Mouse (Mus musculus) urinary bladder, adult 2 months (tissue): ENCODE measurements around the gene Ubash3b. TPM values are rescaled to one million over a fixed set of nuclear protein-coding genes. Genes with fewer than 3 reads are reported as not detected.

ENCODE experiments used
- DNase-seq: peaks from one replicate; pipeline ENCODE4 v3.0.0; 2022; ENCODE audit warnings: low spot score
- polyA plus RNA-seq: library from polyadenylated mRNA; depleted of rRNA; stranded (reverse); fragments of >200 nt; gene quantifications from 2 replicates; pipeline ENCODE4 v1.2.3, GENCODE M21; 2012

The Ubash3b gene
- polyA plus RNA-seq, 1 experiment: 4.6 TPM

DNA sequence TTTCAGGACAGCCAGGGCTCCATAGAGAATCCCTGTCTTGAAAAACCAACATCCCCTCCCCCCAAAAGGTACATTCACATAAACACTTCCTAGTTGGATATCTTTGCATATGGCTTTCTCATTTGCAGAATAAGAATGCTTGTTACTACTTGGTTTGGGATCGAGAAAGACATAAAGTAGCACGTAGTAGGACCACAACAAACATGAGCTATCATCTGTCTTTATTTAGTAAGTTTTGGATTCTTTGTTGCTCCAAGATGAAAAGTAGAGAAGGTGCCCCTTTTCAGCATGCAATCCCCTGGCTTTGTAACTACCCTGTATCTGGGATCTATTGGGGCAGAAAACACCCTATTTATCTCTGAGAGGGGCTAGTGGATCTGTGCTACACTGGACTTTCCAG lies 25.2 kb downstream of the Ubash3b start:
- DNase-seq: no peak

DNA sequence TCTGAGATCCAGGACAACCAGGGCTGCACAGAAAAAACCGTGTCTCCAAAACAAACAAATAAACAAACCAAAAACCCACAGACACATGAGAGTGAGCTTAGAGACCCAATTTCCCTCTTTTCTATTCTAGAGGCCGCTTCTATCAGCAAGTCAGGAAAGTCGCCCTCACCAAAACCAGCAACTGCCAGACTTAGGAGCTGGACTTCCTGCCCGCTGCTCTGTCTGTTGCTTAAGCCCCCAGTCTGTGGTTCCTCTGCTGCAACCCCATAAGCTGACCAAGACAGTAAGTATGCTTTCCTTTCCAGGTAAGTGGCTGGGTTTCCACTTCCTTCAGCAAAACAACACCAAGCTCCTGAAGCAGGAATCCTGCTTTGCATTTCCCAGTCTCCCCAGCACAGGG lies 26.6 kb downstream of the Ubash3b start:
- no peak for DNase-seq

DNA sequence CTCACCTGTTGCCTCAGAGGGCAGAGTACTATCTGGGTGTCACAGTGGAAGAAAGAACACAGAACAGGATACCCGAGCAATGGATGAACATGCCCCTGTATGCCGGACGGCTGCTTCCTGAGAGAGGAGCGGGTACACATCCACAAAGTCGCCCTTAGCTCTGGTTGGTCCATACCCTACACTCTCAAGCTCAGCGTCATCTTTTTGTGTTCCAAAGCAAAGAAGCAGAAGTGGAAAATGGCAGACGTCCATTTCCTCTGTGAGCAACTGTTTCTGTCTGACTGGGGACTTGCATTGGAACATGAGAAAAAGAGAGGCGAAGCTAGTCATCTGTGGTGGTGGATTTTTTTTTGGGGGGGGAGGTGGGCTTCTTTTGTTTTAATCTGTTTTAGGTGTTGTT lies 30.9 kb downstream of the Ubash3b start:
- no peak for DNase-seq

DNA sequence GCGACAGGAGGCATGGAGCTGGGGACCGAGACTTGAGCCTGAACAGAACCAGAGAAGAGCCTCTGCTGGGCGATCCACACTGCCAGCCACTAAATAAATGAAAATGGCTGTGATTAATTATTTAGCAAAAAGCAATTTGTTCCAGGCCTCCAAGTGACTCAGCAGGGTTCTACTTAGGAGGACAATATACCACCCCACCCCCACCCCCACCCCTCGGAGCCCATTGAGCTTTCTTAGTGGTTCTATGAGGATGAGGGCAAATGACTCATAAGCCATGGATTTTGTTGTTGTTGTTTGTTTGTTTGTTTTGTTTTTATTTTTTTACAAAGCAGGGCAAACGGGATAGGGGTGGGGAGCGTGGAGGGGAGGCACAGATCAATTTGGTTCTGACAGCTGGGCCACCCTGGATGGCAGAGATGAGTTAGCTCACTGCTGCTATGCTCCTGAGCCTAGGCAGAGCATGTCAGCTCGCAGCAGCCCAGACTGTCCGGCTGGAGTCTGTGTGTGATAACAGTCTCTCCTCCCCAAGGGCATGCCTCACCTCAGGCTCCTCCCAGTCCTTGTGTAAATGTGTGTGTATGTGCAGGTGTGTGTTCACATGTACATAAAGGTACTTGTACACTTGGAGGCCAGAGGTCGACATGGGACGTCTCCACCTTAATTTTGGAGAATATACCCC lies 31.6 kb downstream of the Ubash3b start:
- DNase-seq: no peak

DNA sequence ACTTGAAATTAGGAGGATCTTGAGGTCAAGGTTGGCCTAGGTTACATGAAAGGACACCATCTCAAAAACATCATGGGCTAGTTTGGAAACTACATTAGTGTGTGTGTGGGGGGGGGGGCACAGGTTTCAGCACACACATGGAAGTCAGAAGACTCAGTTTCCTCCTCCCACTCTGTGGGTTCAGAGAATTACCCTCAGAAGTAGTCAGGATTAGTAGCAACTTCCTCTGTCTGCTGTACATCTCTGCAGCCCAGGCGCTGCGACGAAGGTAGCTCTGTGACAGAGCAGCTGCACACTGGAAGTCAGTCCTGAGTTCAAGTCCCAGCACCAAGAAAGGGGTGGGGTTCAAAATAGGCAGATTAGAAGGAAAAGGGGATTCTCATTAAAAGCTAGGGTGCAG lies 32.2 kb downstream of the Ubash3b start:
- no peak for DNase-seq

DNA sequence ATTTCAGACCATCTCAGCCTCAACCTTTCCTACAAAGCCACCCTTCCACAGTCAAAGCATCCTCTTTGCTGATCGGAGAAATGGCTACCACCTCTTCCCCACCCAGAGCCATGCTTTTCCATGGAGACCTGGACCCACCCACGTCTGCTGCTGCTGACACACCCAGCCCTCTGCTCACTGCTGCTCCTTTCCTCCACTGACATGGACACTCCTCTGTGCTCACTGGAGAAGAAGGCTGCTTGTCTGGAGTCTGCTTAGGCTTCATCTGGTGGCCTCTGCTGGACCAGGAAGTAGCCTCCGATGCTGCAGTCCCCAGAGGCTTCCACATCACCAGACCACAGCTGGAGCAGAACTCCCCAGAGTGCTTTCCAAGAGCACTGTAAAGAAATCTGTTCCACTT lies 34.8 kb downstream of the Ubash3b start:
- DNase-seq: no peak

DNA sequence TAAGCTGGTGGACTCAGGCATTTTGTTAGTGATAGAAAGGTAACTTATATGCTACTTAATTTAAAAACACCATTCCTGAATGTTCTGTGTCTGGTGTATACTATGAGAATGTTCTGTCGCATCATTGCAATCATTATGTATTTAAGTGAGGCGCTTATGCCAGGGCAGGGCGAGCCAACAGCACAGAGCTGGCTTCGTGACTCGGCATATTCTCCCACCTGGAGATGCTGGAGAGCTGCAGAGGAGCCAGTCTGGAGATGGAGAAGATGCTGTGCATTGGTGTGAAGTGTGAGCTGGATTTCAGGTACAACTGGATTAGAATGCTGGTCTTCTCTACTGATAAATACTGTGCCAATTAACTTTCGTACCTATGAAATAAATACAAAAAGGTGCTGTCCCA lies 37.2 kb downstream of the Ubash3b start:
- DNase-seq: no peak

DNA sequence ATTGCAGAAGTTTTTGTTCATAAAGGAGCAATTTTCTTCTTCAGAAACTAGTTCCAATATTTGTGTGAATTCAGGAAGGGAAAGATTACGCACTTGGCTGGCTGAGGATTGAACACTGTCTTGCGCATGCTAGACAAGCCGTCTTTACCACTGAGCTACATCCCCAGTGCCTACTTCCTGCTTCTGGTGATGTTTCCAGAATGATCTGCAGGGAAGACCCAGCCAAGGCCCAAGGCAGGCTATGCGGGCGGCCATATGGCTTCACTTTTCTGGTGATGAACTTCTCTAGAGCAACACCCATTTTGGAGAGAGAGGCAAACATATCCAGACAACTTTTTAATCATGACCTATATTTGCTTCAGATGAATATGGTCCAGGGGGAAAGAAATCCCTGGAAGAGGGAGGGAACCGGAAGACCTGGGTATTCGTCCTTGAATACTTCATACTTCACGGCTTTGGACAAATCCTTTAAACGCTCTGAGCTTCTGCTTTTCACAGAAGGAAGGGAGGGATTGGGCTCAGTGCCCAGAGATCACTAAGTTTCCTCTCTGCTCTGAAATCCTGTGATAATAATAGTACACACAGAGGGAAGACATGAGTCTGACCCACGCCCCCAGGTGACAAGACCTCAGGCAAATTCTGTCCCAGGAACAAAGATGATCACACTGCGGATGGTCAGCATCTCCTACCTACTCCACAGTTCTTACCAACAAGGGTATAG lies 38.9 kb downstream of the Ubash3b start:
- DNase-seq: no peak

DNA sequence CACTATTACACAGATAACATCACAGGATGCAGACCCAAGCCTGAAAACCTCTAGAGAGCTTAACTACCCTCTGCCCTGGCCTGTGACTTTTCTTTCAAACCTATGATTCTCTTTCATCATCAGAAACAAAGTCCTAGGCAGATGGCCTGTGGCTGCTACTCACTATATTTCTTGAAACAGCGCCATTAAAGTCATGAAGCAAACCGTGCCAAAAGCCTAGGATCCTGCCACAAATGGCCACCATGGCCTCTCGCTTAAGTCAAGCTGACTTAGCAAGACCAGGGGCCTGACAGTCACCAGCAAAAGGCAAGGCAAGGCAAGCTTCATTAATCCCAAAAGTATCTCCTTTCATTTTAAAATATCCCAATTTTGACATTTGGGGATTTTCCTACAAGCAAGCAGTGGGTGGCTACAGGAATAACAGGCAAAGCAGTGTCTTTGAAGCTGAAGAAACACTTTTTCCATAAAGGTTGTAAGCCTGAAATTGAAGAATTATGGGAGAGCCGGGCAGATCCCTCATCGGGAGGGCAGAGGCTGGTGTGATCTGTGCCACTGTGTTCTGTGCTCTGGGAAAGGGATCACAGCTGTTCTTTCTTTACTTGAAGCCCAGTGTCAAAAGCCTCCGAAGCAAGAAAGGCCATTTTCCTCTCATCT lies 39.7 kb downstream of the Ubash3b start:
- no peak for DNase-seq

DNA sequence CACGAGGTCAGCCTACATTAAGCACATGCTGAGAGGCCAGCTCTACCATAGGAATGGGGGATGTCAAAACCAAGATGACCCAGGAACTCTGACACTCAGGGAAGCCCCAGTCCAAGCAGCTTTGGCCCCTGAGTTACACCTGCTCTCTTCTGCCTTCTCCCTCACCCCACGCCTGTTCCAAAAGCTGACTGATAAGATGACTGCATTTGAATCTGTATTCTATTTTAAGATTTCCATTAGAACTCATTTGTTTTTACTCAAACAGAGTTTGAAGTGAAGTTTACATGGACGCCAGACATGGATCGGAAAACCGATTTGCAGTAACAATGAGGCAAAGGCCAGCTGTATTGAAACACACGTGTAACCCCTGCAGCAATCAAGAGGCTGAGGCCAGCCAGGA lies 41.5 kb downstream of the Ubash3b start:
- DNase-seq: no peak

DNA sequence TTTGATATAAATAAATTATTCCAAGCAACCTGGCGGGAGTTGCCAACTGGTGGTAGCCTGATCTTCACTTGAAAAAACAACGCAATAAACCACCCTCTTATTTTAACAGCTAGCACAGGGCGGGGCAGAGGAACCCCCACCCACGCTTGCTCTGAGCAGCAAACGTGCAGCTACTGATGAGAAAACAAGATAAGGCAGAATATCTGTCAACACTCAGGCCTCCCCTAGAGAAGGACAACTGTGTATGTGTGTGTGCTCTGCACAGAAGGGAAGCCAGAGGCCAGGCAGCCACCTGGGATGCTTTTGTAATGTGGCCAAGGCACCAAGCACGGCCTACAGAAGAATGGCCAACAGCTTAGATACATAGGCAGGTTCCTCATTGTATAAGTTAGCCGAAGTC lies 43.4 kb downstream of the Ubash3b start:
- DNase-seq: no peak

DNA sequence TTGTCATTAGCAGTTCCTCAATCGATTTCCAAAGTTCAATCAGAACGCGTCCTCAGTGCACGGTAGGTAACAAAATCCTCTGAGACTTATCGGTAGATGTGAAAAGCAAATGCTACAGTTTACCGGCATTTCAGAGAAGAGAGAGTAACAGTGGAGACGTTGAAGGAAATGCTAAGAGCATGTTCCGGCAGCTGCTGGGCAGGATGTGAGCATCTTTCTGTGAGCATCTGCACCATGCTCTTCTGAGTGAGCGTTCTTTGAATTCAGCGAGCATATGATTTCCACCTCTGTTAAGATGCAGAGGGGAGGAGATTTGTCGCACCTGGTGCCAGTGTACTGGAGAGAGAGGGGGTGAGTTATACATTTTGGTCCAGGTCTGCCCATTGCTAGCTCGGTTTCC lies 45.4 kb downstream of the Ubash3b start:
- DNase-seq: no peak

DNA sequence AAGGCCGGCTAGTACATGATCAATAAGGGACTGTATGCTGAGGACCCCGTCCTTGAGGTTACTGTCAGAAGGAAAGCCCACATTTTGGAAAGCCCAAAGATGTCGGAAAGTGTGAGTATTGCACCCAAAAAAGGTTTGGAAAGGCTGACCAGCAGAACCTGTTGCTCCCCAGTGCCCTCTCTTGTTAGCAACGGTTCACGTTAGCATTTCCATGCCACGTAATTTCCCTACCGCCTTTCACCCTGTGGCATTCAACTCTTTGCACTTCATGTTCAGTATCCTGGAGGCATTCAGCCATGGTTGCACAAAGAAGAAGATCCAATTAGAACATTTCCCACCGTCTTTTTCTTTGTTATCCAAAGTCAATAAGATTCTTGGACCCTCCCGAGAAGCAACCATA lies 47.1 kb downstream of the Ubash3b start:
- no peak for DNase-seq

DNA sequence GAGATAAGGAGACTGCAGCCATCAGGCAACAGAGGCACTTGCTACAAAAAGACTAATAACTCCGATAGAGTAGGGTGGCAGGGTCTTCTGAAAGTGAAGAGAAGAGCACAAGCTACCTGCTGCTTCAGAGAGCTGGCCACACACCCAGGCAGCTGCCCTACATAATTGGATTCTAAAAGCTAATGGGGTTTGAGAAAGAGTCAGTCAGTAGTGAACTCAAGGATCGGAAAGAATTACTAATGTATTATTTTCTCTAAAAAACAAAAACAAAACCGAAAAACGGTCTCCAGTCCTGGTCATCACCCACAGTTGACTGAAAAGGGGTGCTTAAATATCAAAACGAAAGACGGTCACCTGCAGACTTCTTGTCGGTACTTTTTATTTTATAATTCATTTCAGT lies 51.7 kb downstream of the Ubash3b start:
- no peak for DNase-seq

DNA sequence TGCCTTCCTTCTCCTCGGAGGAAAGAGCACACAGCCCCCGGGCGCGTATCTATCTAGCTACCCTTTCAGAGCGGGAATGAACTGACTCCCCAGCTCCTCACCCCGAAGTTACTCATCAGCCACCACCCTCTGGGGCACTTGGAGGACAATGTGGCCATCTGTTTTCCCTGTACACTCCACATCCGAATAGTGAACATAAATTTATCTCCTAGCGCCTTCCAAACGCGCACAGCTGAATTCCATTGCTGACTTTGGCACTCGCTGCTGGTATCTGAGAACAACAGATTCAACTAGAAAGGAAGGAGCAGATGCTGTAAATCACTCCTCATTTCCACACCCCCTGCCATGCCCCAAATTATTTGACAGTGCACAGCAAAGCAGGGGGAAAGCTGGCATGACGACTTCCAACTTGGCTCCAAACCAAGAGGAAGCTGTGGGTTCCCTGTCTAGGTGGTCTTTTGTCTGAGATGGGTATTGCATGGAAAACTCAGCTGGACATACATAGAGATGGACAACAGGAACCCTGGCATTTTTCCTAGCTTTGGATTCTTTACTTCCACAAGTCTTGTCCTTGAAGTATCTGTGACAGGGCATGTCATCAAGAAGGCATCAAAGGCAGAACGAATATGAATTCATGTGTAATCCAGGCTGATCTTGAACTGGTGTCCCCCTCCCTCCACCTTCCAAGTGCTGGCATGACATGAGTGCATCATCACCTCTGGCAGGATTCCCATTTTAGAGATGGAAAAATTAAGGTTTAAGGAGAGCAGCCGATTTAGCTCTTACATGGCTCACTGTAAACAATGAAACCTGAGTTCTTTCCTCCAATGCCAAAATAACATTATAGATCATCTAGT lies 52.9 kb downstream of the Ubash3b start:
- no peak for DNase-seq

DNA sequence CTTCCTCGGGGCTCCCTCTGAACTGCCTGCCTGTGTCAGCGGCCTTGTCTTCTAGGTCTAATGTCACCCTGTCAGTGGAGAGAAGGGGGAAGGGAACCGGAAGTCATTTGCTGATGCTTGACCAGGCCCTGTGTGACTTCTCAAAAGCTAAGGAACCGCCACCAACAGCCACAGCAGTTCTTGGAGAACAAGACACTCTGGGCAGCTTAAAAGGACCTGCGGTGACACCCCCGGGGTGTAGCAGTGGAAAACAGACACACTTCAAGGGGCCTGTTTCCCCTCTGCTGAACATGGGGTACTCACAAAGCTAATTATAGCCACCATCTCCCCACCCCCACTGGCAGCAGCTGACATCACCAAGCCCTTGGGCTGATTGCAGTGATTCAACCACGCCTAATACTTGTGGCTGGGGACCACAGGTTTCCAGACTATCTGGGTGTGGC lies 56.3 kb downstream of the Ubash3b start:
- DNase-seq: no peak

DNA sequence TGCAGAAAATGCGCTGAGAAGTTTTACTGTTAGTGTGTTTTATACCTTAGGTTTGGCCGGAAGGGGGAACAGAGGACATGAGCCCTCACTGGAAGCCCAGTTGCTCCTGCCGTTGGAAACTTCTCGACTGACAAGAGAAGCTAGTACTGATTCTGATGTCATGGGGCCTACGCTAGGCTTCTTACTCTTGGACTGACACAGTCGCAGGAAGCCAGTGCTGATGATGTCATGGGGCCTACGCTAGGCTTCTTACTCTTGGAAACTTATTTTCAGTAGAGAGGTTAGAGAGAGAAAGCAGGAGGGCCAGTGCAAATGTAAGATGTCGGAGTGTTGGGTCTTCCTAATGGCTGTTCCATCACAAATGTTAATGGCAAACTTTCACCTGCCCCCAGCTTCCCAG lies 57.8 kb downstream of the Ubash3b start:
- DNase-seq: no peak

DNA sequence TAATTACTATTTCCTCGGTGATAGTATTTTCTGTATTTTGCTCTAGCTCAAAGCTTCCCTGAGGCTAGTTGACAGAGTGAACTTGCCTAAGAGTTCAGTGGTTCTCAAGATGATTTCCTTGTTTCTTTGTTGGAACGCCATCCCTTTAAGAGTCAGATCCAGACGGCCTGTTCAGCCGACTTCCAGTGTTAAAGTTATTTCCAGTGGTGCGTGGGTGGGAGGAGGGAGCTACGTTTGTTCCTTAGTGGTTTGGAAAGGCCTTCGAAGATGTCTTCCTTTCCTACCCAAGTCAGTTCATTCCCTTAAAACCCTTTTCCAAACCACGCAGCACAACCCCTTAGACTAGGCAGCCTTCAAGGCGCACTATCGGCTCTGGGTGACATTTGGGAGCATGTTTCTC lies 58.9 kb downstream of the Ubash3b start:
- no peak for DNase-seq

DNA sequence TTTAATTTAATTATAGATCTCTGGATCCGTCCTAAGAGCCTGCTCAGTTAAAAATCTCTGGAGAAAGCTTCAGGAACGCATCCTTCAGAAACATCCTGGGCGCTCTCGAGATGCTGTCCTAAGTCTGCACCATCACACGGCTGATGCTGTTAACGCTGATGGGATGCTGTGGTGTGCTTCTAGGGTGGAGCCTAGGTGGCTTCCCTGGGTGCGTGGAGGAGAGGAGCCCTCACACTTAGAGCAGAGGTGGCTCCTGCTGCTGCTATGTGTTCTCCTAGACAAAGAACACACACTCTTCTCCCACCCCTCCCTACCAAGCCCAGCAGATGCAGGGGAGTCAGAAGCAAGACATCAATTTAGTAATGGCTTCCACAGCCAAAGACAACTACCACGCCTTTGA lies 61.6 kb downstream of the Ubash3b start:
- DNase-seq: no peak

DNA sequence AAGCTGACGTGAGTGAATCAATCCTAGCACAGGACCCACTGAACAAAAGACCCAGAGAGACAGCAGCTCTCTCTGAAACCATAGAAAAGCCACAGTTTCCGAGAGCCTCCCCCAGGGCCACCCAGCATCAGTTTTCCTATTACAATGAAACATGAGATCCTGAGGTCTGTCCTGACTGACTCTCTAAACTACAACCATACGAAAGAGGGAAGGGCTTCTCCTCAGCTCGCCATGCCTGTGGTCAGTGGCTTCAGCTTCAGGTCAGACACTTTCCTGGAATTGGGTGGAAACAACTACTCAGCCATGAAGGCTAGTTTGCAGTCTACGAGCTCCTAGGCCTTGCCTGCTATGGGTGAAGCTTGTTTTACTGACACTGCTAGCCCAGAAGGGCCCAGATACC lies 62.4 kb downstream of the Ubash3b start:
- no peak for DNase-seq

DNA sequence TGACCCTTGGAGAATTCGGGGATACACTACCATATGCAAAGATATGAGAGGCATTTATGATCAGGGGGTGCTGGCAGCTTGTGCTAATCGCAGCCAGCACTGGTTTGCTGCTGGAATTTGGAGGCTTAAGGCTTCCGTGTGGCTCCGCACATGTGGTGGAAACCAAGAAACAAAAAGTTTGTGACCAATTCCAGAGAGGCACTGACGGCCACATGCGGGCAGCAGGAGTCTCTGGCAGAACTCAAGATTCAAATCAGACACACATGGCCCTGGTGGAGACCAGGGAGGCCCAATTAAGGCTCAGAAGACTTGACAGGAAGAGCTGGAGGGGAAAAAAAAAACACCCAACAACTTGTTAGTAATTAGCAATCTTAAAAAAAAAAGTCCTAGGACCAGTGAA lies 63.4 kb downstream of the Ubash3b start:
- no peak for DNase-seq

DNA sequence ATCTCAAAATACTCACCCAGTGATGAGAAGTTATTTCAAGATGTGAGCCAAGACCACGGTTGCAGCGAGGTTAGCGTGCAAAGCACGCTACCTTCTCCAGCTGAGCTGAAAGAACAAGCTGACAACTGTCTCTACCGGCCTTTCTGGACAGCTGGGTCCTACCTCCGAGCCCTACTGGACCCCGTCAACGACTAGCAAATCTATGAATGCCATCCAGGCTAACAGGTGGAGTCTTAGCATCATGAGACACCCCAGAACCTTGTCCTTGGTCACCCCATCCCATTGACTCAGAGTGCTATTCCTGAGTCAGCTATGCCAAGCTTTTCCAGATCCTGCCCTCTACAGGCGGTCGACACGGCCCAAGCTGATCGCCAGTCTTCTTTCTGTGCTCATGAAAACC lies 69.5 kb downstream of the Ubash3b start:
- DNase-seq: no peak
